In the genomic region with DNA sequence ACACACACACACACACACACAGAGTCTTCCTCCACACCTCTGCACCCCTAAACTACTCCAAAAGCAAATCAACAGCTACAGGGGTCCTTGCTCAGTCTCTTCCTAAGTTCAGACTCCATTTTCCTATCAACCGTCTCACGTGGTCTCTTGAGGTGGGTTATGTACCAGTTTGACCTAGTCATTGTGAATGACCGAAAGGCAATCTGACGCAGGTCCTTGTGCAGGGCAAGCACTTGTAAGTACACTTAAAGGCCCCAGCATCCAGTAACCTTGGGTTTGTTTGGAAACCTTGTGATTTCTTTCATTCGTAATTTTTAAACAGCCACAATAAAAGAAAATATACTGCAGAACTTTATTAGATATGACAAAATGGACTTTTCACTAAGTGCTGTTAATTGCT, we compare ENCODE assay signal across 16 mouse cellular contexts.
"Had no signal": no experiment of that assay in that cellular context is flagged by ENCODE, and none has a peak within 500 bp of the region (broad histone marks: within the 10 kb centered on the region; RNA-seq: fewer than 3 reads in every experiment).

No protein-coding gene starts in this region.

- H3K27me3 ChIP-seq: limb, embryonic 15.5 days; liver, embryonic 12.5 days; midbrain, embryonic 12.5 days; neural tube, embryonic 13.5 days; neural tube, embryonic 15.5 days; stomach, embryonic 15.5 days had no signal

- H3K4me3 ChIP-seq: limb, embryonic 15.5 days; liver, embryonic 12.5 days; midbrain, embryonic 10.5 days; midbrain, embryonic 12.5 days; myocyte; neural tube, embryonic 13.5 days; neural tube, embryonic 15.5 days; stomach, embryonic 15.5 days had no signal

- H3K9me3 ChIP-seq: limb, embryonic 15.5 days; liver, embryonic 12.5 days; midbrain, embryonic 10.5 days; midbrain, embryonic 12.5 days; neural tube, embryonic 13.5 days; neural tube, embryonic 15.5 days; stomach, embryonic 15.5 days had no signal

- DNase-seq: lung, embryonic 14.5 days; midbrain, embryonic 14.5 days; right cerebral cortex, postnatal 14 days; thymus, adult 2 months; thymus, postnatal 36 days had no signal

- H3K4me2 ChIP-seq: limb, embryonic 15.5 days; liver, embryonic 12.5 days; lung, embryonic 14.5 days; midbrain, embryonic 12.5 days; neural tube, embryonic 13.5 days; neural tube, embryonic 15.5 days; stomach, embryonic 15.5 days had no signal

- ATAC-seq: liver, embryonic 12.5 days; midbrain, embryonic 16.5 days had no signal

- H3K9ac ChIP-seq: limb, embryonic 15.5 days; liver, embryonic 12.5 days; liver, embryonic 14.5 days; lung, embryonic 14.5 days; midbrain, embryonic 12.5 days; neural tube, embryonic 13.5 days; neural tube, embryonic 15.5 days; stomach, embryonic 15.5 days had no signal

- H3K36me3 ChIP-seq: limb, embryonic 15.5 days; neural tube, embryonic 13.5 days; neural tube, embryonic 15.5 days; stomach, embryonic 15.5 days had no signal

- H3K27ac ChIP-seq: limb, embryonic 15.5 days; liver, embryonic 12.5 days; liver, embryonic 14.5 days; midbrain, embryonic 10.5 days; midbrain, embryonic 12.5 days; neural tube, embryonic 13.5 days; neural tube, embryonic 15.5 days; stomach, embryonic 15.5 days; stomach, postnatal 0 days had no signal
